Mouse (Mus musculus) cerebellum, adult 2 months (tissue): ENCODE results near the gene Lctl. TPM values are rescaled to one million over a fixed set of nuclear protein-coding genes. Genes with fewer than 3 reads are reported as not detected.

Experiments used
- DNase-seq, 2 experiments: peaks; one replicate each; pipeline ENCODE4 v3.0.0; 2021
- H3K27ac ChIP-seq: fragments of 200-500 bp; 2 replicates; pipeline ENCODE4 v1.5.1; 2012; ENCODE audit warnings: low read length, control low read depth, inconsistent platforms; ENCODE audit not compliant: insufficient read depth
- H3K27me3 ChIP-seq: fragments of 200-500 bp; 2 replicates; pipeline ENCODE4 v1.6.1; 2012; ENCODE audit warnings: inconsistent platforms, mild to moderate bottlenecking, low read length, moderate library complexity; ENCODE audit not compliant: control insufficient read depth, insufficient read depth
- H3K4me1 ChIP-seq: fragments of 200-500 bp; 2 replicates; pipeline ENCODE4 v1.6.1; 2011; ENCODE audit warnings: low read length; ENCODE audit not compliant: control insufficient read depth, insufficient read depth
- H3K4me3 ChIP-seq: fragments of 200-500 bp; replicated peaks from 2 replicates; pipeline ENCODE3; 2011; ENCODE audit warnings: mild to moderate bottlenecking, low read depth, low read length, control low read depth; ENCODE audit not compliant: insufficient read depth
- CTCF ChIP-seq: fragments of 200-500 bp; IDR thresholded peaks from 2 replicates; pipeline ENCODE4 v1.5.1; 2011; ENCODE audit warnings: low read depth, mild to moderate bottlenecking, control low read depth, low read length, moderate library complexity, borderline replicate concordance; ENCODE audit not compliant: insufficient read depth
- POLR2A ChIP-seq: fragments of 200-500 bp; IDR thresholded peaks from 2 replicates; pipeline ENCODE4 v1.6.1; 2011; ENCODE audit warnings: low read length, control low read depth, borderline replicate concordance; ENCODE audit not compliant: insufficient read depth
- WGBS: fragments of 180-500 bp; shearing (Covaris S2); methylation state at CpG from one replicate; pipeline ENCODE4 v1.1.7; 2018; 5-methylcytosine and 5-hydroxymethylcytosine counted together
- polyA plus RNA-seq: library from polyadenylated mRNA; depleted of rRNA; stranded (reverse); fragments of >200 nt; gene quantifications from 2 replicates; pipeline ENCODE4 v1.2.3, GENCODE M21; 2012; rRNA removed

The Lctl gene
- 0.14 and 0.38 TPM in 2 replicates for polyA plus RNA-seq

DNA sequence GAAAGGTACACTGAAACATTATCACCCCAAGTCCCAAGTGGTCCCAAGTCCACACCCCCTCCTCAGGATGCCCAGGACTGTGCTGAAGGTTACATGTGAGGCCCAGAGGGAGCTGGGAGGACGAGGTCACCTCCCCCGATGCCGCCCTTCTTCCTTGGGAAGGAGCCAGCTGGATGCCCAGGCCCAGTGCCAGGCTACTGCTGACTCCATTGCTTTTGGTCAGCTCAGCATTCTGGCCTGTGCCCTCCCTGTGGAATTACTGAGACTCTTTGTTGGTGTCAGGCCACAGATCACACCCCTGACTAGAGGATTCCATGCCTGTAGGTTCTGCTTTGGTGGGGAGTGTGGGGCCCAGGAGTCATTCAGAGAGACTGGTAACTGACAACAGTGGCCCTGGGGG lies at the start of gene Lctl:
Gene Lctl, plus strand, starts transcription at position 272 of the 400 bp plus-strand sequence.
- no peak for DNase-seq
- no peak for TF ChIP-seq CTCF
- no peak for TF ChIP-seq POLR2A
- 3% methylated on average over 3 of the region's 3 CpGs for WGBS
- H3K27me3 ChIP-seq: no peaks in the 10 kb centered on the region
- H3K4me3 ChIP-seq: no peak within 1 kb of the TSS
- no peaks in the 10 kb centered on the region for H3K4me1 ChIP-seq
- no peak within 1 kb of the TSS for H3K27ac ChIP-seq

DNA sequence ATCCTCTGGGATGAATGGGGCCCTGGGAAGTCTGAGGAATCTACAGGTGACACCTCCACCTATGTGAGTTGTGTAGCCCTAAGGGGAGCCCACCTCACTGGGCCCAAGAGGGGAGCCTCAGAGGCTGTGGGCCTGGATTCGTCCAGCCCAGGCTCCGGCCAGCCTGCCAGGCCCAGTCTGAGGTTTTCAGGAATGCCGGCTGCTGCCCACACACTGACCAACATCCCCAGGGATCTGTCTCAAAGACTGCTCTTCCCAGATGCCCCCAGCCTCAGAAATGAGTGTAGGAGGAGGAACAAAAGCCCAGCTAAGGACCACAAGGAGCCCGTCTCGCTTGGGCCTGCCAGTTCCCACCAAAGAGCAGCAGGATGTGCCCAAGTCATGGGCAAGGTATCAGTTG lies 49.2 kb upstream of the Lctl start:
- no peak overlapping the region for H3K27ac ChIP-seq
- H3K4me1 ChIP-seq: no peaks in the 10 kb centered on the region
- no peaks in the 10 kb centered on the region for H3K27me3 ChIP-seq
- no peak for TF ChIP-seq POLR2A
- no peak for TF ChIP-seq CTCF
- 86% methylated on average over 5 of the region's 5 CpGs for WGBS
- no peak for DNase-seq
- no peak overlapping the region for H3K4me3 ChIP-seq

DNA sequence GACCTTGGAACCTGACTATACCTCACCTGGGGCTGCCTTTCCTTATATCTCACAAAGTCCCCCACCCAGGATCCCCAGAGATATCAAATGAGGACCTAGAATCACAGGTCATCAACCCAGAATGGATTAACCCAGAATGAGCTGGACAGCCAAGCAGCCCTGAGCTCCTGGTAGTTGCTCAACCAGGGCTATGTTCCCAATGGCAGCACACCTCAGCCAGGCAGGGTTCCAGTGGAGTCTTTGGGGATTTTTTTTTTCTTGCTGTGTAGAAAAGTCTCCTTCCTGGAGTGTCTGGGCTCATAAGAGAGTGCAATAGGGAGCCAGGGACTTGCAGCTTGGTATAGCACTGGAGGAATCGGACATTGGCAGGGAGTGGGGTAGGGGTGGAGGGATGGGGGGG lies 48.4 kb upstream of the Lctl start:
- no peak for TF ChIP-seq POLR2A
- no peak for TF ChIP-seq CTCF
- Histone ChIP-seq H3K27me3 (no peaks in the 10 kb centered on the region), H3K27ac (no peak overlapping the region), H3K4me1 (no peaks in the 10 kb centered on the region), H3K4me3 (no peak overlapping the region)
- DNase-seq: no peak
- WGBS: 100% methylated on average over 1 of the region's 1 CpGs

DNA sequence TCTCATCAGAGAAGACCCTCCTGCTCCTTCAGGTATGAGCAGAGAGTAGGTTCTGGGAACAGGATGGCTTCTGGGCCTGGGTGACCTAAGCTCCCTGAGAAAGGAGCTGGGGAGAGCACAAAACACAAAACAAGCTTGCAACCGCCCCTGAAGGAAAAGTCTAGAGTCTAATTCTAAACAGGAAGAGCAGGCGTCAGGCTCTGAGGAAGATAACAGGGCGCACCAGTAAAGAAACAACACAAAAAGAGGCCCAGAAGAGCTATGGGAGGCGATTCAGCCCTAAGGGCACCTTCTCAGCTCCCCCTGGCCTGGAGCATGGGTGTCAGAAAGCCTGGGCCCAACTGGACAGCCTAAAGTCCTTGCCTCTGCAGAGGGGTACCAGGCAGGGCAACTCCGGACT lies 47.8 kb upstream of the Lctl start:
- no peaks in the 10 kb centered on the region for H3K4me1 ChIP-seq
- no peak overlapping the region for H3K27ac ChIP-seq
- no peaks in the 10 kb centered on the region for H3K27me3 ChIP-seq
- no peak overlapping the region for H3K4me3 ChIP-seq
- TF ChIP-seq POLR2A: no peak
- TF ChIP-seq CTCF: no peak
- 92% methylated on average over 5 of the region's 5 CpGs for WGBS
- no peak for DNase-seq

DNA sequence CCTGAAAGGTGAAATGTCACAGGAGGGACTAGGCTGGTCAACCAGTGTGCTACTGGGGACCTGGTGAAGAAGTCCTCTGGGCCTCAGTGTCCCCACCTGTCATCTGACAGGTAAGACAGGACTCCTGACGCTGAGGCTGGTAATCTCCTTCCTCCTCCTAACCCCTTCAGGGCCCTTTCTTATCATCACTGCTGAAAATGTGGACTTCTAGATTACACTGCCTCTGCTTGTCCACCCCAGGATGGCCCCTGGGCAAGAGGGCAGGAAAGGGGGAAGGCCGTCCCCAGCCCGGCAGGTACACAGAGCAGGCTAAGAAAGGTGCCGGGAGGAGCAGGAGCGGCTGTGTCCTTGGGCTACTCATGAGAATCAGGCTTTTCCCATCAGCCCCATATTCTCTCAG lies 46.3 kb upstream of the Lctl start:
- no peak for DNase-seq
- WGBS: 95% methylated on average over 5 of the region's 5 CpGs

DNA sequence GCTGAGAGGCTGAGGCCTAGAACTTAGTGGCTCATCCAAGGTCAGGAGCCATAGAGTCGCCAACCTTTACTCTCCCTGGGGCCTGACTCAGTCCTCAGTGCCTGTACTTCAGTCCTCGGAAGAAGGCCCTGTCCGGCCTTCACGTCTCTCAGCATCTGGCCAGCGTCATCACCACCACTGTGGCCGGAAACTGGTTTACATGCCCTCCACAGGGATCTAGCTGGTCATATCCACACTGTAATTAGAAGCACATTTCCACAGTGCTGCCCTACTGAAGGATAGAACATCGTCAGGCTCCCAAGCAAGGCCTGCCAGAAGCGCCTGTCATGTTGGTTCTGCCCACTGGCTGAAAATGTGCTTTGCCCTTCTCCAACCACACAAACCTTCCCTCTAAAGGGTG lies 42.1 kb upstream of the Lctl start:
- no peak overlapping the region for H3K4me3 ChIP-seq
- no peak for DNase-seq
- no peak overlapping the region for H3K27ac ChIP-seq
- H3K27me3 ChIP-seq: no peaks in the 10 kb centered on the region
- H3K4me1 ChIP-seq: no peaks in the 10 kb centered on the region
- WGBS: 91% methylated on average over 8 of the region's 8 CpGs
- TF ChIP-seq CTCF (no peak), POLR2A (no peak)

More for the DNA sequence above, 46.3 kb upstream of the Lctl start:
- Histone ChIP-seq H3K4me1 (no peaks in the 10 kb centered on the region), H3K27me3 (no peaks in the 10 kb centered on the region), H3K27ac (no peak overlapping the region), H3K4me3 (no peak overlapping the region)
- TF ChIP-seq CTCF: no peak

DNA sequence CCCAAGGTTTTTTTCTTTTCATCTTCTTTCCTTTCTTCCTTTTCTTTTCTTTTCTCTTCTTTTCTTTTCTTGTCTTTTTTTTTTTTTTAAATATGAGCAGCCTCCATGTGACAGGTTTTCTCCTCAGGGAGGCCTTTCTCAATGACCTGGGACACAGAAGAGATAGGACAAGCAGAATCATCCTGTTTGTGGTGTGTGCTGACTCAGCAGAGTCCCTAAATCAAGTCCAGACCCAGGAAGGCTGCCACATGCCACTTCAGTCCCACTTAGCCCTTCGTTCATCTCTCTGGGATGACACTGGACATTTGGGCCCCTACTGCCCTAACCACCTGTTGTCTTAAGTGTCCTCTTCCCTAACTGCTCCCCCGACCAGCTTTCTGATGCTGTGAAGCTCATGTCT lies 40.5 kb upstream of the Lctl start:
- TF ChIP-seq POLR2A (no peak), CTCF (no peak)
- Histone ChIP-seq H3K27me3 (no peaks in the 10 kb centered on the region), H3K27ac (no peak overlapping the region), H3K4me3 (no peak overlapping the region), H3K4me1 (no peaks in the 10 kb centered on the region)
- WGBS: 67% methylated on average over 2 of the region's 2 CpGs
- no peak for DNase-seq

DNA sequence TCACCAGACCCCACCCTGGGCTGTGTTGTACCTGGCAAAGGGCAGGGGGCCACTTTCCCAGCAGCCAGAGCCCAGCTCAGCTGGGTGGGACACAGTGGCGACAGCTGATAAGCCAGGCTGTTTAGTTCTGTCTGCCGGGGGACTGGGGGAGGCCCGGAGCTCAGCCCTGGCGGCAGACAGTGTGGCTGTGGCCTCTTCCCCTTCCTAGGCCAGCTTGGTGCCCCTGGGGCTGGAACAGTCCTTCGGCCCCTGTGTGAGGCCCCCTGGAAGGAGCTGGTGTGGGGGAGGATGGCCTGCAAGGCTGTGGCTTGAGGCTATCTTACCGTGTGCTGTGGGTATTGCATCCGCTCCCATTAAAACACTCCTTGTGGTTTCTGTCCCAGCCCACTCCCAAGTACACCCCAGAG lies 38.6 kb upstream of the Lctl start:
- TF ChIP-seq CTCF: no peak
- no peak for TF ChIP-seq POLR2A
- DNase-seq: no peak
- Histone ChIP-seq H3K4me3 (no peak overlapping the region), H3K27me3 (no peaks in the 10 kb centered on the region), H3K27ac (no peak overlapping the region), H3K4me1 (no peaks in the 10 kb centered on the region)
- 62% methylated on average over 7 of the region's 7 CpGs for WGBS
